Mouse (Mus musculus): ENCODE results near the gene Pithd1. TPM values are rescaled to one million over a fixed set of nuclear protein-coding genes. Genes with fewer than 3 reads are reported as not detected.

Pithd1 gene
- total RNA-seq, 1 experiment: 41.6 TPM

DNA sequence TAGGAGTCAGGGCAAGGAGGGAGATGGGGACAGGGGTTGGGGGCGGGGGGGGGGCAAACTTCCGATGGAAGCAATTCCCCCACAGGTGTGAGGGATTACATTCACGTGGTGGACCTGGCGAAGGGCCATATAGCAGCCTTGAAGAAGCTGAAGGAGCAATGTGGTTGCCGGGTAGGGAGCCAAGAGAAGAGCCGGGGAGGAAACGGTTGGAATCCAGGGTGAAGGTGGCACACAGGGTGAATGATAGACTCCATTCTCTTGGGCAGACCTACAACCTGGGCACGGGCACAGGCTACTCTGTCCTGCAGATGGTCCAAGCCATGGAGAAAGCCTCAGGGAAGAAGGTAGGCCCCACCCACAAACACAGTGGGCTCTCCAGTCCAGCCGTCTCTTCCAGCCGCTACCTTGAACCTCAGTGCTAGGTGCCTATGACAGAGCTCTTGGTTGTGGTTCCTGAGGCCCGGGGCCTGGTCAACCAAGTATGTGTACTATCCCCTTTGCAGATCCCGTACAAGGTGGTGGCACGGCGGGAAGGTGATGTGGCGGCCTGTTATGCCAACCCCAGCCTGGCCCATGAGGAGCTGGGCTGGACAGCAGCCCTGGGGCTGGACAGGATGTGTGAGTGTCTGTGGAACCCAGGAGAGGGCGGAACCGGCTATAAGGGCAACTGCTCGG lies 19.8 kb downstream of the Pithd1 start:
- TF ChIP-seq CHD2 (IDR thresholded peaks at IDR 0.05; ENCODE audit: low read depth, low read length) (no peak), ZNF384 (IDR thresholded peaks at IDR 0.05; ENCODE audit: low read depth, low read length) (no peak), HCFC1 (IDR thresholded peaks at IDR 0.05; ENCODE audit: borderline replicate concordance, insufficient read depth, low read length) (no peak), MAFK (IDR thresholded peaks at IDR 0.05; ENCODE audit: insufficient read depth, low read depth, low read length) (no peak), ZC3H11A (IDR thresholded peaks at IDR 0.05; ENCODE audit: borderline replicate concordance, low read depth, low read length) (no peak)
- no peak overlapping the region for H3K27ac ChIP-seq (ENCODE audit: insufficient read depth, low read depth, low read length, poor library complexity, severe bottlenecking)
- peaks cover 33% of the 10 kb centered on the region for H3K36me3 ChIP-seq (ENCODE audit: control insufficient read depth, insufficient read depth, low read length, poor library complexity, severe bottlenecking)
- DNase-seq (ENCODE audit: low read depth, low spot score): no peak
- no peaks in the 10 kb centered on the region for H3K9me3 ChIP-seq (ENCODE audit: control insufficient read depth, insufficient read depth, low read depth, low read length)
- no peak overlapping the region for H3K4me3 ChIP-seq (ENCODE audit: insufficient read depth in 1 of 2, low read depth in 1 of 2, low read length in 2 of 2, poor library complexity in 1 of 2, severe bottlenecking in 1 of 2)
- H3K9ac ChIP-seq (ENCODE audit: insufficient read depth, low read depth, low read length, poor library complexity, severe bottlenecking): no peak overlapping the region
- peaks cover 3 to 9% of the 10 kb centered on the region in 2 experiments; a peak in 1 of 4 replicates for H3K4me1 ChIP-seq (ENCODE audit: control insufficient read depth in 2 of 2, insufficient read depth in 2 of 2, low read length in 2 of 2, poor library complexity in 1 of 2)
- in situ Hi-C loops (cut with MboI; ENCODE audit: low sequenced_read_pairs in 2 of 2, unreplicated experiment in 2 of 2): no loop called here

- Histone ChIP-seq H3K4me1 (ENCODE audit: control insufficient read depth in 2 of 2, insufficient read depth in 2 of 2, low read length in 2 of 2, poor library complexity in 1 of 2) (peaks cover 1 to 6% of the 10 kb centered on the region in 2 experiments; a peak in 1 of 4 replicates), H3K36me3 (ENCODE audit: control insufficient read depth, insufficient read depth, low read length, poor library complexity, severe bottlenecking) (peaks cover 33% of the 10 kb centered on the region)
- in situ Hi-C loops (cut with MboI; ENCODE audit: low sequenced_read_pairs in 2 of 2, unreplicated experiment in 2 of 2): no loop called here
These were observed 20.8 kb downstream of the Pithd1 start for GRCm38 (mm10) chr4:135966283-135966682.

DNA sequence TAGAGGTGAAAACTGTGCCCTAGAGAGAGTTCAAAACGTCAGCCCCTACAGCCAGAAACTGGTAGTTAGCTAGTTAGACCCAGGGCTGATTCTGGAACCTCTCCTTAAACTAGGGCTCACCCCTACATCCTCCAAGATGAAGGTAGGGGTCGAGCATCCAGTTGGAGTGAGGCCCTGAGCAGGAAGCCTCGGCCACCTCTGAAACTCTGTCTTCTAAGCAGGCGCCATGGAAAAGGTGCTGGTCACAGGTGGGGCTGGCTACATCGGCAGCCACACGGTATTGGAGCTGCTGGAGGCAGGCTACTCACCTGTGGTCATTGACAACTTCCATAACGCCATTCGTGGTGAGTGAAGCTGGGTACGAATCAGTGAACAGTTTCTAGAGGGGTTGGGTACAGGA lies 22.0 kb downstream of the Pithd1 start:
- Histone ChIP-seq H3K4me1 (ENCODE audit: control insufficient read depth in 2 of 2, insufficient read depth in 2 of 2, low read length in 2 of 2, poor library complexity in 1 of 2) (peaks cover 0 to 3% of the 10 kb centered on the region in 2 experiments; a peak in 1 of 4 replicates), H3K36me3 (ENCODE audit: control insufficient read depth, insufficient read depth, low read length, poor library complexity, severe bottlenecking) (peaks cover 33% of the 10 kb centered on the region), H3K9ac (ENCODE audit: insufficient read depth, low read depth, low read length, poor library complexity, severe bottlenecking) (no peak overlapping the region), H3K9me3 (ENCODE audit: control insufficient read depth, insufficient read depth, low read depth, low read length) (no peaks in the 10 kb centered on the region), H3K27ac (ENCODE audit: insufficient read depth, low read depth, low read length, poor library complexity, severe bottlenecking) (no peak overlapping the region), H3K4me3 (ENCODE audit: insufficient read depth in 1 of 2, low read depth in 1 of 2, low read length in 2 of 2, poor library complexity in 1 of 2, severe bottlenecking in 1 of 2) (no peak overlapping the region)
- in situ Hi-C loops (cut with MboI; ENCODE audit: low sequenced_read_pairs in 2 of 2, unreplicated experiment in 2 of 2): no loop called here
- TF ChIP-seq CHD2 (IDR thresholded peaks at IDR 0.05; ENCODE audit: low read depth, low read length) (no peak), HCFC1 (IDR thresholded peaks at IDR 0.05; ENCODE audit: borderline replicate concordance, insufficient read depth, low read length) (no peak), MAFK (IDR thresholded peaks at IDR 0.05; ENCODE audit: insufficient read depth, low read depth, low read length) (no peak), ZC3H11A (IDR thresholded peaks at IDR 0.05; ENCODE audit: borderline replicate concordance, low read depth, low read length) (no peak), ZNF384 (IDR thresholded peaks at IDR 0.05; ENCODE audit: low read depth, low read length) (no peak)
- DNase-seq (ENCODE audit: low read depth, low spot score): no peak

More at GRCm38 (mm10) chr4:135966283-135966682, 20.8 kb downstream of the Pithd1 start:
- TF ChIP-seq CHD2 (IDR thresholded peaks at IDR 0.05; ENCODE audit: low read depth, low read length) (no peak), MAFK (IDR thresholded peaks at IDR 0.05; ENCODE audit: insufficient read depth, low read depth, low read length) (no peak), ZC3H11A (IDR thresholded peaks at IDR 0.05; ENCODE audit: borderline replicate concordance, low read depth, low read length) (no peak), ZNF384 (IDR thresholded peaks at IDR 0.05; ENCODE audit: low read depth, low read length) (no peak), HCFC1 (IDR thresholded peaks at IDR 0.05; ENCODE audit: borderline replicate concordance, insufficient read depth, low read length) (no peak)
- H3K9ac ChIP-seq (ENCODE audit: insufficient read depth, low read depth, low read length, poor library complexity, severe bottlenecking): no peak overlapping the region
- H3K27ac ChIP-seq (ENCODE audit: insufficient read depth, low read depth, low read length, poor library complexity, severe bottlenecking): no peak overlapping the region
- H3K4me3 ChIP-seq (ENCODE audit: insufficient read depth in 1 of 2, low read depth in 1 of 2, low read length in 2 of 2, poor library complexity in 1 of 2, severe bottlenecking in 1 of 2): no peak overlapping the region
- H3K9me3 ChIP-seq (ENCODE audit: control insufficient read depth, insufficient read depth, low read depth, low read length): no peaks in the 10 kb centered on the region
- DNase-seq (ENCODE audit: low read depth, low spot score): no peak

DNA sequence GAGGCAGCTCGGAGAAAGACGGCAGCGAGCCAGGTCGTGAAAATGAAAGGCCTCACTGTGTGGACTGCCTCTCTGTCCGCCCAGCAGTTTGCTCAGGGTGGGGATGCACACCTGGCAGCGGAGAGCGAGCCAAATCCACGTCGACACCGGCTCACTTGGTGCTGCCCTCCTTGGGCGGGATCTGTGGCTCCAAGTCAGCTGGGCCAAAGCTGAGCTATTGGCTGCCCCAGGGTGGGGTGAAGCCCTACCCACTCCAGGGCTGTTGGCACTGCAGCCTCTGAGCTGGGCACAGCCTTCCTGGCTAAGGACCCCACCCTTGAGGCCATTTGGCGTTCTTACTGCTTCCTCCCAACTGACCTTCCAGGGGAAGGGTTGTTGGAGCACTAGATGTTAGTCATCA lies 22.6 kb downstream of the Pithd1 start:
- TF ChIP-seq ZC3H11A (IDR thresholded peaks at IDR 0.05; ENCODE audit: borderline replicate concordance, low read depth, low read length) (no peak), CHD2 (IDR thresholded peaks at IDR 0.05; ENCODE audit: low read depth, low read length) (no peak), HCFC1 (IDR thresholded peaks at IDR 0.05; ENCODE audit: borderline replicate concordance, insufficient read depth, low read length) (no peak), MAFK (IDR thresholded peaks at IDR 0.05; ENCODE audit: insufficient read depth, low read depth, low read length) (no peak), ZNF384 (IDR thresholded peaks at IDR 0.05; ENCODE audit: low read depth, low read length) (no peak)
- Histone ChIP-seq H3K4me3 (ENCODE audit: insufficient read depth in 1 of 2, low read depth in 1 of 2, low read length in 2 of 2, poor library complexity in 1 of 2, severe bottlenecking in 1 of 2) (peak overlapping the region; percentile 84 to 100), H3K36me3 (ENCODE audit: control insufficient read depth, insufficient read depth, low read length, poor library complexity, severe bottlenecking) (peaks cover 31% of the 10 kb centered on the region), H3K9ac (ENCODE audit: insufficient read depth, low read depth, low read length, poor library complexity, severe bottlenecking) (peak overlapping the region; percentile 73), H3K27ac (ENCODE audit: insufficient read depth, low read depth, low read length, poor library complexity, severe bottlenecking) (no peak overlapping the region), H3K4me1 (ENCODE audit: control insufficient read depth in 2 of 2, insufficient read depth in 2 of 2, low read length in 2 of 2, poor library complexity in 1 of 2) (peaks cover 0 to 3% of the 10 kb centered on the region in 2 experiments; a peak in 1 of 4 replicates), H3K9me3 (ENCODE audit: control insufficient read depth, insufficient read depth, low read depth, low read length) (no peaks in the 10 kb centered on the region)
- DNase-seq (ENCODE audit: low read depth, low spot score): no peak
- in situ Hi-C loops (cut with MboI; ENCODE audit: low sequenced_read_pairs in 2 of 2, unreplicated experiment in 2 of 2): no loop called here

Measured in ES-E14 (cell line).